Mouse (Mus musculus) heart, embryonic 11.5 days (tissue): ENCODE data around the gene 4430402I18Rik. TPM values are rescaled to one million over a fixed set of nuclear protein-coding genes. Genes with fewer than 3 reads are reported as not detected.

Experiments used
- ATAC-seq: fragments of 200-750 bp; cut with Nextera tagmentation; replicated peaks from 2 replicates; pipeline ENCODE4 v1.8.0; 2017; ENCODE audit warnings: moderate library complexity; ENCODE audit not compliant: insufficient number of reproducible peaks, low FRiP score, low TSS enrichment
- H3K27ac ChIP-seq: fragments of 300-500 bp; sonication (generic); 2 replicates; pipeline ENCODE4 v1.5.1; 2014; ENCODE audit warnings: mild to moderate bottlenecking, low read depth, low read length
- H3K27me3 ChIP-seq: fragments of 300-500 bp; sonication (generic); 2 replicates; pipeline ENCODE4 v1.6.1; 2014; ENCODE audit warnings: mild to moderate bottlenecking, low read length, mixed read lengths; ENCODE audit not compliant: control insufficient read depth, insufficient read depth
- H3K36me3 ChIP-seq: fragments of 300-500 bp; sonication (generic); 2 replicates; pipeline ENCODE4 v1.6.1; 2014; ENCODE audit warnings: mild to moderate bottlenecking, low read length, moderate library complexity, mixed read lengths; ENCODE audit not compliant: control insufficient read depth, insufficient read depth
- H3K4me1 ChIP-seq: fragments of 300-500 bp; sonication (generic); 2 replicates; pipeline ENCODE4 v1.6.1; 2014; ENCODE audit warnings: low read length; ENCODE audit not compliant: control insufficient read depth, insufficient read depth
- H3K4me2 ChIP-seq: fragments of 300-500 bp; sonication (generic); 2 replicates; pipeline ENCODE4 v1.6.1; 2014; ENCODE audit warnings: mild to moderate bottlenecking, moderate library complexity
- H3K4me3 ChIP-seq: fragments of 300-500 bp; sonication (generic); 2 replicates; pipeline ENCODE4 v1.5.1; 2014; ENCODE audit warnings: low read depth, low read length
- H3K9ac ChIP-seq: fragments of 300-500 bp; sonication (generic); 2 replicates; pipeline ENCODE4 v1.6.1; 2014; ENCODE audit warnings: mild to moderate bottlenecking, low read depth, low read length, moderate library complexity
- H3K9me3 ChIP-seq: fragments of 300-500 bp; sonication (generic); replicated peaks from 2 replicates; pipeline ENCODE4 v1.6.1; 2016; ENCODE audit warnings: low read length; ENCODE audit not compliant: control insufficient read depth
- WGBS: fragments of 180-500 bp; shearing (Covaris S2); extraction: QIAGEN DNeasy Blood & Tissue Kit; methylation state at CpG from one replicate; pipeline ENCODE4 v1.1.7; 2014; ENCODE audit not compliant: insufficient replicate concordance; 5-methylcytosine and 5-hydroxymethylcytosine counted together
- polyA plus RNA-seq: library from polyadenylated mRNA; unstranded; fragments of >200 nt; fragmentation: Nextera tagmentation; extraction: Ambion mirVana; gene quantifications from 2 replicates; pipeline ENCODE4 v1.2.1, GENCODE M21; 2014

4430402I18Rik gene
- polyA plus RNA-seq: 2.3 and 5.1 TPM in 2 replicates

DNA sequence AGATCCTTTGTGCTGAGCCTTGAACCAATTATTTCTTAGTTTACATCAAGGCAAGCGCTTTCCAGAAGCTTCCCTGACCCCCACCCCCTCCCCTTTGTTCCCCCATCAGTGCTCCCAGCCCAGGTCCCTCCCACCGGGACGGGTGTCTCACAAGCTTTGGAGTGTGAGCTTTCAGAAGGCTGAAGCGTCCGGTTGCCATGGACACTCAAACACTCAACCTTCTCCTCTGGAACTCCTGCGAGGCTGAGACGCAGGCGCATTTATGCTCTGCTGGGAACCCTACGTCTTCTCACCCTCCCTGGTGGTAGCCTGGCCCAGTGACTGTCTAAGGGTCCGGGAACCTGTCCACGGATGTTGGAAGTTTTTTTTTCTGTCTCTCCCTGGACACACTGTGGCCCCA, at the start of gene 4430402I18Rik:
Gene 4430402I18Rik, minus strand, starts transcription at position 149 of the 400 bp plus-strand sequence.
- Histone ChIP-seq H3K4me3 (no peak within 1 kb of the TSS), H3K27me3 (no peaks in the 10 kb centered on the region), H3K9ac (no peak within 1 kb of the TSS), H3K27ac (no peak within 1 kb of the TSS), H3K4me2 (peak within 1 kb of the TSS; percentile 44), H3K4me1 (peaks cover 13% of the 10 kb centered on the region; the same call in 1 of the 2 replicates), H3K36me3 (no peaks in the 10 kb centered on the region), H3K9me3 (no peaks in the 10 kb centered on the region)
- no peak for ATAC-seq
- 9% methylated on average over 11 of the region's 11 CpGs for WGBS

DNA sequence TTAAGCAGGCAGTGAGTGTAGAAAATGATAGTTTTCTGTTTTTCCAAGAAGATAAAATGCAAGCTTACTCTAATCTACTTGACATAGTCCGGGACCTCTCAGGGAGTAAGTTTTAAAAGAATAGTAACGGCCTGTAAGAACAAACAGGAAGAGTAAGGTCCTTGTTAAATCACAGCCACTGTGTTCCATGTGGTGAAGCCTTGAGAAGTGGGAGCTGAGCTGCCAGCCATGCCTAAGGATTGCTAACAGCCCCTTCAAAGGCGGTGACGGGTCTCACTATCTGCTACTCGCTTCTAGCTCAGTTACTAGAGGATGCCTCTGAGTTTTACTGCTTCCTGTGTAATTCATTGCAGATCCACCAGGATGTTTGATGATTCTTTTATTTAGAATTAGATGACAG, 49.2 kb upstream of the 4430402I18Rik start:
- H3K27ac ChIP-seq: no peak overlapping the region
- no peaks in the 10 kb centered on the region for H3K27me3 ChIP-seq
- no peak for ATAC-seq
- H3K9ac ChIP-seq: no peak overlapping the region
- 51% methylated on average over 5 of the region's 5 CpGs for WGBS
- H3K36me3 ChIP-seq: peaks cover 18% of the 10 kb centered on the region
- H3K9me3 ChIP-seq: no peaks in the 10 kb centered on the region
- no peaks in the 10 kb centered on the region for H3K4me1 ChIP-seq
- no peak overlapping the region for H3K4me3 ChIP-seq
- no peak overlapping the region for H3K4me2 ChIP-seq

DNA sequence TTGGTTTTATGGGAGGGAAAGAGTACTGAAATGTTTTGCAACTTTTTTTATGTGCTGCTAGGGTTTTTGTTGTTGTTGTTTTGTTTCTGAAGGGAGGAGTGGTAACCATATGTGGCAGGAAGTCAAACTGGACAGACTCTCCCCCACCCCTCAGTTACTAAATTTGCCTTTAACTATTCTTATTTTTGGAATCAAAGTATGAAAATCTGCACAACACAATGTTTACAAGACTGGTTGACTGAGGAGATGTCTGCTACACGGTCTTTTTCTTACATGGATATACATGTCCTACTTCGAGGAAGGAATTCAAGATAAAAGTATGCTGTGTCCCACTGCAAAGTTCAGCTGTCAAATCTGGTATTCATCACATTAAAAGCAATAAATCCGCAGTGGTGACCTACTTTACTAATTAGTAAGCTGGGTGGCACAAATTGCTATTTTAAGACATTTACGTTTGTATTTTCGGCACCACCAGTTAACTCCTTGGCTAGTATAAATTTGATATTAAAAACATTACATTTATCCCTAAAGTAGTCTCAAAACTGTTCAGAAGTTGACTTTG, 48.7 kb upstream of the 4430402I18Rik start:
- H3K9ac ChIP-seq: no peak overlapping the region
- no peaks in the 10 kb centered on the region for H3K27me3 ChIP-seq
- H3K27ac ChIP-seq: no peak overlapping the region
- no peaks in the 10 kb centered on the region for H3K4me1 ChIP-seq
- peaks cover 13% of the 10 kb centered on the region for H3K36me3 ChIP-seq
- ATAC-seq: no peak
- H3K9me3 ChIP-seq: no peaks in the 10 kb centered on the region
- WGBS: 74% methylated on average over 5 of the region's 5 CpGs
- H3K4me2 ChIP-seq: no peak overlapping the region
- H3K4me3 ChIP-seq: no peak overlapping the region

DNA sequence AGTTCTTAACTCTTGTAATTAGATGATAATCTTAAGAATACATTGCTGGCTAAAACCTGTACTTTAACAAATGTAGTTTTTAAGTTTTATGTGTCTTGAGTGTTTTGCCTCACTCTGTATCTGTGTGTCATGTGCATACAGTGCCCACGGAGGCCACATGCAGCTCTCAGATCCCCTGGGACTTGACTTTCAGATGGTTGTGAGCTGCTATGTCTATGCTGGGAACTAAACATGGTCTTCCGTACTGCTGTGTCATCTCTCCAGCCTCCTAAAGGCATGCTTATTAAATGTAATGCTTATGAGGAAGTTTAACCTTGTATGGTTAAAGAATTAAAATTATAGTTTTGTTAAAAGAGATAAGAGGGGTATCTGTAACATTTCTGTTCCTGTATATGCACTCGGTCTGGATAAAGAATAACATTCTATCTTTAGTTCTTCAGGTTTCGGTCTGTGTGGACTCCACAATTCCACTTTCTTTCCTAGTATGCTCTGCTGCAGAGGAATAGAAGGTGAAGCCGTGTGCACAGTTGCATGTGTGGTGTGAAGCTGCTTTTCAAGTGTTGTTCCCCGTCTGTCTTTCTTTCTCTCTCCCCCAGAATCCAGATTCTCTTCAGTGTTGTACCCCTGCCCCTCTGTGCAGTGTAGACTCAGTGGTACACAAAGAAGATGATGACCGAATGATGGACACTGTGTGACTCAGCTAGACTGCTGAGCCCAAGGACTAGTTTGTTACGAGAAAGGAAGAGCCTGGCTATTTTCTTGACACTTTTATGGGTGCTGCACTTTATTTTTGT, 48.0 kb upstream of the 4430402I18Rik start:
- Histone ChIP-seq H3K27me3 (no peaks in the 10 kb centered on the region), H3K4me1 (no peaks in the 10 kb centered on the region), H3K9me3 (no peaks in the 10 kb centered on the region), H3K4me3 (no peak overlapping the region), H3K27ac (no peak overlapping the region), H3K4me2 (no peak overlapping the region), H3K36me3 (peaks cover 10% of the 10 kb centered on the region), H3K9ac (no peak overlapping the region)
- no peak for ATAC-seq
- WGBS: 85% methylated on average over 8 of the region's 8 CpGs

DNA sequence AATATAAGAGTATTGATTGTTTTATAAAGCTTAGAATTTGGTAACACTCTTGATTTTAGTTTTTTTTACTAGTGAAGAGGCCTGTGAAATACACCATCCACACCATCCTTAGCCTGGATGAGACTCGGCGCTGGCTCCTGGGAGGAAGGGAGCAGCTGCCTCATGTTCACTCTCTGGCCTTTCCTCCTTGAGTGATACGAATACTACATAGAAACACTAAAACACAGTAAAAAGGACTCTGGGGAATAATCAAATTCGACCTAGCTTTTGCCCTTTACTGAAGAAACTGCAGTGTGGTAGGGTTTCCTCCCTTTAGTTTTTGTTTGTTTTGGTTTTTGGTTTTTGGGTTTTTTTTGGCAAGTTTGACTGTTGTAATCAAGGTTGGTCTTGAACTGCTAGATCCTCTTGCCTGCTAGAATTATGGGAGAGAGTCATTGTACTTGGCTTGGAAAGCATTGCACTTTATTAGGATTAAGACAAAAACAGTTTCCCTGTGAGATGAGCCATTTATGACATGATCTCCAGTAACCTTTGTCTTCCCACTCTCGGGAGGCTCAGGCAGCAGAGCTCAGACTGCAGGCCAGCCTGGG, 47.0 kb upstream of the 4430402I18Rik start:
- no peak for ATAC-seq
- no peak overlapping the region for H3K4me3 ChIP-seq
- H3K27me3 ChIP-seq: no peaks in the 10 kb centered on the region
- H3K36me3 ChIP-seq: peaks cover 5% of the 10 kb centered on the region; the same call in 1 of the 2 replicates
- H3K9ac ChIP-seq: no peak overlapping the region
- no peaks in the 10 kb centered on the region for H3K9me3 ChIP-seq
- no peak overlapping the region for H3K27ac ChIP-seq
- WGBS: 87% methylated on average over 5 of the region's 5 CpGs
- H3K4me1 ChIP-seq: no peaks in the 10 kb centered on the region
- no peak overlapping the region for H3K4me2 ChIP-seq

DNA sequence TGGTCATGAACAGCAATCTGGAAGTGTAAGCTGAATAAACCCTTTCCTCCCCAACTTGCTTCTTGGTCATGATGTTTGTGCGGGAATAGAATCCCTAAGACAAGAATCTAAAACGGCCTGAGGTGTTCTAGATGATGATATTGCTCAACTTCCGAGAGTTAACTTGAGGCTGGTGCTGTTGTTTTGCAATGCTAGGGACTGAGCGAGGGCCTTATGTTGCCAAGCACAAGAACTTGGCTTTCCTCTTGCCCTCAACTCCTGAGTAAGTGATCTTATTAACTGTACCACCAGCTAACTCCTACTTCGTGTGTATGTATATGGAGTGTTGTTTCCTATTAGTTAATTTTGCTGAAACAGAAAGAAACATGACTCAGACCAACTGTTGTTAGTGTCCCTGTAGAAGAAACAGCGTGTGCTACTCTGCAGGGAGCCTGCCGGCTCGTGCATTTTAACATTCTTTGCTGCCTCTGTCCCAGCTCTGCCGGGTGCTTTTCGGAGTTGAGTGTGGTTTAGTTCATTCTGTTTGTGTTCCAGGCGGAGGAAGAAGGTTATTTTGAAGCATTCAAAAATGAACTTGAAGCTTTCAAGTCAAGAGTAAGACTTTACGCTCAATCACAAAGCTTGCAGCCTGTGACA, 43.9 kb upstream of the 4430402I18Rik start:
- peaks cover 7% of the 10 kb centered on the region; the same call in 1 of the 2 replicates for H3K36me3 ChIP-seq
- 86% methylated on average over 12 of the region's 12 CpGs for WGBS
- no peak for ATAC-seq

DNA sequence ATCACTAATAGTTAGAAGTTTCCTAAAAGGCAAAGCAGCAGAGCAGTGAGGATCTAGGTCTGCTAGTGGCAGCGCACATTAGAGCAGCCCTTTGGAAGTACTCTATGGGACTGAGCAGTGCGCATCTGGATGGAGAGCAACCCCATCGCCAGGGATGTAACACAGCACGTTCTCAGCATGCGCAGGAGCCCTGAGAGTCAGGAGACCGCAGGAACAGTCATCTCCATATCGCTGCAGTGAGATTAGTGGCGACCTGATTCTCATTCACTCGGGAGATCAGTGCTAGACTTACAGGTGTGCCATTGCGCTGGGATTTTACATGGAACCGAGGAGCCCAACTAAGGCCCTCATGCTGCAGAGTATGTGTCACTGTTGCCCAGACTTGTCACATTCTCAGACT, 41.4 kb upstream of the 4430402I18Rik start:
- no peak for ATAC-seq
- Histone ChIP-seq H3K27ac (no peak overlapping the region), H3K36me3 (peaks cover 7% of the 10 kb centered on the region; the same call in 1 of the 2 replicates), H3K27me3 (no peaks in the 10 kb centered on the region), H3K9me3 (no peaks in the 10 kb centered on the region), H3K9ac (no peak overlapping the region), H3K4me3 (no peak overlapping the region), H3K4me1 (no peaks in the 10 kb centered on the region), H3K4me2 (no peak overlapping the region)
- WGBS: 92% methylated on average over 11 of the region's 11 CpGs

More for the DNA sequence above, 43.9 kb upstream of the 4430402I18Rik start:
- H3K27me3 ChIP-seq: no peaks in the 10 kb centered on the region
- no peaks in the 10 kb centered on the region for H3K4me1 ChIP-seq
- no peaks in the 10 kb centered on the region for H3K9me3 ChIP-seq
- H3K4me3 ChIP-seq: no peak overlapping the region
- H3K9ac ChIP-seq: no peak overlapping the region
- no peak overlapping the region for H3K4me2 ChIP-seq
- no peak overlapping the region for H3K27ac ChIP-seq

DNA sequence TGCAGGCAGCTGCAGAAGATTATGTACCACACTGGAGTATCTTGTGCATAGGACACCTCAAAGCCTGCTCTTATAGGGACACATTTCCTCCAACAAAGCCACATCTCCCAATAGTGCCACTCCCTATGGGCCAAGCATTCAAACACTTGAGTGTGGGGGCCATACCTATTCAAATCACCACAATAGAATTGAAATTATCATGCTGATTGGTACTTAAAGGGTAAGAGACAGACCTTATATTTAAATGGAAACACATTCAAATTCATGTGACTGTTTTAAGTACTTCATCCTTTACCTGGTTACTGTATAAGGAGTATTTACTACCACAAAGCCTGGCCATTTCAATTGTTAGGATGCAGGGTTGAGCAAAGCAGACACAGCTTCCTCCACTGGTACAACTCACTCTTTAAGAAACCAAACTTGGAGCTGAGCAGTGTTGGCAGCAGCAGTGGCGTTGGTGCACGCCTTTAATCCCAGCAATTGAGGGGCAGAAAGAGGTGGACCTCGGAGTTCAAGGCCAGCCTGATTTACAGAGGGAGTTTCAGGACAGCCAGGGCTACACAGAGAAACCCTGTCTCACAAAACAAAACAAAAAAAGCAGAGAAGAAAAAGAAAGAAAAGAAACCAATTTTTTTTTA, 40.6 kb upstream of the 4430402I18Rik start:
- H3K36me3 ChIP-seq: peaks cover 7% of the 10 kb centered on the region; the same call in 1 of the 2 replicates
- WGBS: 89% methylated on average over 3 of the region's 3 CpGs

More for the DNA sequence above, 40.6 kb upstream of the 4430402I18Rik start:
- Histone ChIP-seq H3K9ac (no peak overlapping the region), H3K4me2 (no peak overlapping the region), H3K27ac (no peak overlapping the region), H3K4me3 (no peak overlapping the region), H3K9me3 (no peaks in the 10 kb centered on the region), H3K4me1 (no peaks in the 10 kb centered on the region), H3K27me3 (no peaks in the 10 kb centered on the region)
- no peak for ATAC-seq
